Mouse (Mus musculus): Measurements from ENCODE around the gene Ifih1. TPM values are rescaled to one million over a fixed set of nuclear protein-coding genes. Genes with fewer than 3 reads are reported as not detected.

Gene Ifih1
- polyA plus RNA-seq (2014; fragmentation: Illumina TruSeq; extraction: RNeasy Lipid Tissue Mini Kit (QIAGEN cat#74804); ENCODE audit: low read depth, low replicate concordance): 43.0 TPM

GRCm38 (mm10) chr2:62646014-62646645, at the start of gene Ifih1:
Gene Ifih1 (minus strand): TSS chr2:62646255.

GRCm38 (mm10) chr2:62664135-62664670, 18.1 kb upstream of the Ifih1 start, which contains the start of gene Gca:
Gene Gca (plus strand): TSS chr2:62664285.

GRCm38 (mm10) chr2:62573753-62574159, 72.3 kb downstream of the Ifih1 start, which contains the start of gene Fap:
Gene Fap (minus strand): TSS chr2:62574075.

Other genes starting within 250 kb of the Ifih1 start
- gene Dpp4, start 234.0 kb downstream of the Ifih1 start, polyA plus RNA-seq (2014; fragmentation: Illumina TruSeq; extraction: RNeasy Lipid Tissue Mini Kit (QIAGEN cat#74804); ENCODE audit: low read depth, low replicate concordance): 4.4 TPM
- gene Gcg, start 162.6 kb downstream of the Ifih1 start, polyA plus RNA-seq (2014; fragmentation: Illumina TruSeq; extraction: RNeasy Lipid Tissue Mini Kit (QIAGEN cat#74804); ENCODE audit: low read depth, low replicate concordance): not detected
- 7.0 TPM for gene Fap, start 72.2 kb downstream of the Ifih1 start, polyA plus RNA-seq (2014; fragmentation: Illumina TruSeq; extraction: RNeasy Lipid Tissue Mini Kit (QIAGEN cat#74804); ENCODE audit: low read depth, low replicate concordance)
- gene Gca, start 18.0 kb upstream of the Ifih1 start, polyA plus RNA-seq (2014; fragmentation: Illumina TruSeq; extraction: RNeasy Lipid Tissue Mini Kit (QIAGEN cat#74804); ENCODE audit: low read depth, low replicate concordance): 14.2 TPM